Mouse (Mus musculus): ENCODE results near the gene Srgn.

DNA sequence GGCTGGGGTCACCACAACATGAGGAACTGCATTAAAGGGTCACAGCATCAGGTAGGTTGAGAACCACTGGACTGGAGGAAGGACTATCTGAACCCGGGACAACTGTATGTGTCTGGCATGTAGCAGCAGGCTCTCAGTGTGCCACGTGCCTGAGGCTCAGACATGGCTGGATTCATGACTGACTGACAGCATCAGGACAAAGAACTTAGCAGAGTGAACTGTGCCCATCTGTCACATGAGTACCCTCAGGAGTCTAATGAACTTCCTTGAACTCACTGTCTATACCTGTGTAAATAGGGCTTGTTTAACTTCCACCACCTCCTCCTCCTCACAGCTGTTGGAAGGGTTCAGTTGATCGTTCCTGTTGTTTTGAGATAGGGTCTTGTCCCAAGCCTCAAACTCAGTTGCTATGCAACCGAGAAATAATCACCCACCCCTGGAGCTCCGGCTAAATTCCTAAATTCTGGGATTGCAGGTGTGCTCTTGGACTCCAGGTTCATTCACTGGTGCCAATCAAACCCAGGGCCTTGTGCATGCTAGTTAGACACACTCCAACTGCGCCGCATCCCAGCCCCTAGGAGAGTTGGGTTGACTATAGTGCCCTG is 4.8 kb downstream of the Srgn start:
- no peak for TF ChIP-seq POLR2A (IDR thresholded peaks at IDR 0.05; ENCODE audit: low read depth, low read length)
- TF ChIP-seq CTCF (conservative IDR thresholded peaks at IDR 0.05; ENCODE audit: insufficient read depth, insufficient read length, low read depth, low read length): no peak
